Mouse (Mus musculus): ENCODE results near the gene Zcchc24. TPM values are rescaled to one million over a fixed set of nuclear protein-coding genes. Genes with fewer than 3 reads are reported as not detected.
A peak's percentile ranks its signal among the peaks of the same experiment; 100 is the strongest.

Zcchc24 gene
- polyA plus RNA-seq, 1 experiment = 36.4 TPM

DNA sequence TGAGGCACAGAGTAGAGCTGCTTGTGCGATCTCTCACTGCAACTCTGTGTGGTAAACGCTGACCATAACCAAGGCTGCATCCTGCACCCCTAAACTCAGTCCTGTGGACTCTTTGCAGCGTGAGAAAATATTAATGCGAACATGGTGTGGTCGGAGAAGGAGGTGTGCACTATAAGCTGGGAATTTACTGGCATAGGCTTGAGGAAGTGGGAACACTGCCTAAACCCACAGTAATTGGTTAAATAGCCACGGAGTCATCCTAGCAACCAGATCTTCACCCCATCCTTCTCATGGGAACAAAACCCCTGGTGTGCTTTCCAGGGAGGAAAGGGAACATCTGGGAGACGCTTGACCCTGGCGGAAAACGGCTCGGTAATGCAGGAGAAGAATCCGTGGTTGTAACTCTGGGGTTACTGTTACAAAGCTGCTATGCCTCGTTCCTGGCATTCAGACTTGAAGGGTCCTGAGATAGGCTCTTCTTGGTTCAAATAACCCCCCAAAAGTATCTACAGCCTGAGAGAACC lies 18.6 kb upstream of the Zcchc24 start:
- no peak overlapping the region for H3K4me3 ChIP-seq (ENCODE audit: insufficient read depth, poor library complexity, severe bottlenecking)
- TF ChIP-seq MAX (IDR thresholded peaks at IDR 0.05) = no peak
- TF ChIP-seq CEBPB (IDR thresholded peaks at IDR 0.05; ENCODE audit: low read depth) = no peak
- no peak for TF ChIP-seq MYOD1 (IDR thresholded peaks at IDR 0.05; ENCODE audit: control insufficient read depth, insufficient read length, low read depth)
- no peak for TF ChIP-seq FOSL1 (IDR thresholded peaks at IDR 0.05; ENCODE audit: insufficient read depth, low read length, poor library complexity, severe bottlenecking)
- no peak for TF ChIP-seq USF1 (IDR thresholded peaks at IDR 0.05; ENCODE audit: low read depth)
- TF ChIP-seq CTCF (IDR thresholded peaks at IDR 0.05; ENCODE audit: control insufficient read depth, insufficient read depth, insufficient read length) = no peak
- no peak for TF ChIP-seq MYOG (IDR thresholded peaks at IDR 0.05; ENCODE audit: control insufficient read depth, extremely low read depth, insufficient read length)
- H3K27me3 ChIP-seq (ENCODE audit: control insufficient read depth, insufficient read depth, insufficient read length) = no peaks in the 10 kb centered on the region
- H3K36me3 ChIP-seq (ENCODE audit: control insufficient read depth, insufficient read depth) = no peaks in the 10 kb centered on the region
- H3ac ChIP-seq (ENCODE audit: control insufficient read depth, insufficient read length, low read depth) = no peak overlapping the region
- H3K79me3 ChIP-seq (ENCODE audit: low read depth) = no peaks in the 10 kb centered on the region
- no peaks in the 10 kb centered on the region for H3K79me2 ChIP-seq (ENCODE audit: control insufficient read depth, insufficient read depth)

DNA sequence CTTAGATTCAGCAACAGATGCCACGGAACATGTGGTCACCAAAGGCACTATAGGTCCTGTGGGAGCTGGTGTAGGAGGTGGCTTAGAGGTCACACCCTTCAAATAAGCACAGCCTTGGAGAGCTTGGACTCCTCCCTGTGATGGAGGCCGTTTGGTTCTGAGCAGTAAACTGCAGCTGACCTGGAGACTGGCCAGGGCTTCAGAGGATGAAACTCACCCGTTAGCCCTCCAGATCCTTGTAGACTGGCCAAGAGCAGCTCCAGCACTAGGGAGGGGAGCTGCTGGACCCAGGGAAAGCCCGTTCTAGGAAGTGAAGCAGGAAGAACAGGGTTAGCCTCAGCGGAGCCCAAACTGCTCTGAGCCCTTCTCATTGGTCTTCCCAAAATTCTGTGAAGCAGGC lies 18.1 kb upstream of the Zcchc24 start:
- Histone ChIP-seq H3K79me2 (ENCODE audit: control insufficient read depth, insufficient read depth) (no peaks in the 10 kb centered on the region), H3ac (ENCODE audit: control insufficient read depth, insufficient read length, low read depth) (no peak overlapping the region), H3K4me3 (ENCODE audit: insufficient read depth, poor library complexity, severe bottlenecking) (no peak overlapping the region), H3K27me3 (ENCODE audit: control insufficient read depth, insufficient read depth, insufficient read length) (no peaks in the 10 kb centered on the region), H3K79me3 (ENCODE audit: low read depth) (no peaks in the 10 kb centered on the region), H3K36me3 (ENCODE audit: control insufficient read depth, insufficient read depth) (no peaks in the 10 kb centered on the region)
- TF ChIP-seq USF1 (IDR thresholded peaks at IDR 0.05; ENCODE audit: low read depth) = peak; percentile 19
- no peak for TF ChIP-seq CTCF (IDR thresholded peaks at IDR 0.05; ENCODE audit: control insufficient read depth, insufficient read depth, insufficient read length)
- TF ChIP-seq MAX (IDR thresholded peaks at IDR 0.05) = peak; percentile 48

- Histone ChIP-seq H3K27me3 (ENCODE audit: control insufficient read depth, insufficient read depth, insufficient read length) (no peaks in the 10 kb centered on the region), H3ac (ENCODE audit: control insufficient read depth, insufficient read length, low read depth) (no peak overlapping the region), H3K79me3 (ENCODE audit: low read depth) (no peaks in the 10 kb centered on the region), H3K79me2 (ENCODE audit: control insufficient read depth, insufficient read depth) (no peaks in the 10 kb centered on the region), H3K4me3 (ENCODE audit: insufficient read depth, poor library complexity, severe bottlenecking) (no peak overlapping the region), H3K36me3 (ENCODE audit: control insufficient read depth, insufficient read depth) (no peaks in the 10 kb centered on the region)
- TF ChIP-seq MYOD1 (IDR thresholded peaks at IDR 0.05; ENCODE audit: control insufficient read depth, insufficient read length, low read depth) (no peak), MAX (IDR thresholded peaks at IDR 0.05) (no peak), FOSL1 (IDR thresholded peaks at IDR 0.05; ENCODE audit: insufficient read depth, low read length, poor library complexity, severe bottlenecking) (no peak), CEBPB (IDR thresholded peaks at IDR 0.05; ENCODE audit: low read depth) (no peak), CTCF (IDR thresholded peaks at IDR 0.05; ENCODE audit: control insufficient read depth, insufficient read depth, insufficient read length) (no peak), USF1 (IDR thresholded peaks at IDR 0.05; ENCODE audit: low read depth) (no peak), MYOG (IDR thresholded peaks at IDR 0.05; ENCODE audit: control insufficient read depth, extremely low read depth, insufficient read length) (no peak)
These were observed 16.4 kb upstream of the Zcchc24 start for GRCm38 (mm10) chr14:25785210-25785609.

DNA sequence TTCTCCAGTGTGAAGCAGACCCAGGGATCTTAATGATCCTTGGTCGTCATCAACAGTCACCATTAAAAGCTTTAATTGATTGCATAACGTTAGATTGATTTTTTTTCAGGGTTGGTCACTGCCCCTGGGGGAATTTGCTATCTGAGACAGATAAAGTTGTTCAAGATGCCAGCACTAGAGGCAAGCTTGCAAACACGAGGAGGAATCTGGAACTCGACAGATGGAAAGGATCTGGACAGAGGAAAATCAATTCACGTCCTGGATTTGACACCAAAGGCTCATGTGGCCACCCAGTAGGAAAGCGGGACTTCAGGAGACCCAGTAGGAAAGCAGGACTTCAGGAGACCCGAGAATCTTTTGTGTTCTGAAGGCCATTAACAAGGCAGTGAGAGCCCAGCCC lies 14.4 kb upstream of the Zcchc24 start:
- no peak overlapping the region for H3ac ChIP-seq (ENCODE audit: control insufficient read depth, insufficient read length, low read depth)
- H3K36me3 ChIP-seq (ENCODE audit: control insufficient read depth, insufficient read depth) = no peaks in the 10 kb centered on the region
- no peaks in the 10 kb centered on the region for H3K79me3 ChIP-seq (ENCODE audit: low read depth)
- TF ChIP-seq CTCF (IDR thresholded peaks at IDR 0.05; ENCODE audit: control insufficient read depth, insufficient read depth, insufficient read length) (no peak), MAX (IDR thresholded peaks at IDR 0.05) (no peak), MYOD1 (IDR thresholded peaks at IDR 0.05; ENCODE audit: control insufficient read depth, insufficient read length, low read depth) (no peak)
- no peaks in the 10 kb centered on the region for H3K27me3 ChIP-seq (ENCODE audit: control insufficient read depth, insufficient read depth, insufficient read length)
- no peak overlapping the region for H3K4me3 ChIP-seq (ENCODE audit: insufficient read depth, poor library complexity, severe bottlenecking)
- H3K79me2 ChIP-seq (ENCODE audit: control insufficient read depth, insufficient read depth) = no peaks in the 10 kb centered on the region

DNA sequence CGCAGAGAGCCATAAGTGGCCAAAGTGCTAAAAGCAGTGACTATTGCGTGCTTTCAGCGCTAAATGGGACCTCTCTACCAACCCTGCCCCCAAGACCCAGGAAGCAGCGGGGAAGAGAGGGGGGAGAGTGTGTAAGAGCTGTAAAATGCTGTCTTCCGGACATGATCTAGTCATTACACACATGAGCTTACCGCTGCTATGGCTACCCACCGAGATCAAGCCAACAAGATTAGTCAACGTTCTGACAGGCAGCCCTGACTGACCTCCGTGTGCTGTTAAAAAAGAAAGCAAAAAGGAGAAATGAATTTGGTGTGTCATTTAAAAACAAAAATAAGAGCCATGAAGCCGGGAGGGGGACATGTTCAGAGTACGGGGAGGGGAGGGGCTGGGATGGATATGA lies 11.8 kb upstream of the Zcchc24 start:
- Histone ChIP-seq H3K79me3 (ENCODE audit: low read depth) (no peaks in the 10 kb centered on the region), H3K4me3 (ENCODE audit: insufficient read depth, poor library complexity, severe bottlenecking) (no peak overlapping the region), H3K27me3 (ENCODE audit: control insufficient read depth, insufficient read depth, insufficient read length) (no peaks in the 10 kb centered on the region), H3K36me3 (ENCODE audit: control insufficient read depth, insufficient read depth) (no peaks in the 10 kb centered on the region), H3K79me2 (ENCODE audit: control insufficient read depth, insufficient read depth) (no peaks in the 10 kb centered on the region), H3ac (ENCODE audit: control insufficient read depth, insufficient read length, low read depth) (no peak overlapping the region)
- TF ChIP-seq MYOG (IDR thresholded peaks at IDR 0.05; ENCODE audit: control insufficient read depth, extremely low read depth, insufficient read length) (no peak), USF1 (IDR thresholded peaks at IDR 0.05; ENCODE audit: low read depth) (no peak), MYOD1 (IDR thresholded peaks at IDR 0.05; ENCODE audit: control insufficient read depth, insufficient read length, low read depth) (peak; percentile 42)

- Histone ChIP-seq H3K79me3 (ENCODE audit: low read depth) (no peaks in the 10 kb centered on the region), H3K36me3 (ENCODE audit: control insufficient read depth, insufficient read depth) (no peaks in the 10 kb centered on the region), H3K4me3 (ENCODE audit: insufficient read depth, poor library complexity, severe bottlenecking) (no peak overlapping the region), H3ac (ENCODE audit: control insufficient read depth, insufficient read length, low read depth) (no peak overlapping the region), H3K79me2 (ENCODE audit: control insufficient read depth, insufficient read depth) (no peaks in the 10 kb centered on the region), H3K27me3 (ENCODE audit: control insufficient read depth, insufficient read depth, insufficient read length) (no peaks in the 10 kb centered on the region)
- TF ChIP-seq USF1 (IDR thresholded peaks at IDR 0.05; ENCODE audit: low read depth) (no peak), MAX (IDR thresholded peaks at IDR 0.05) (peak; percentile 98), CEBPB (IDR thresholded peaks at IDR 0.05; ENCODE audit: low read depth) (peak; percentile 56)
These were observed 7.5 kb upstream of the Zcchc24 start for GRCm38 (mm10) chr14:25776294-25776693.

Data from C2C12 (cell line).